Mouse (Mus musculus) layer of hippocampus, postnatal 10 days (tissue): ENCODE results near the gene Cracr2a. TPM values are rescaled to one million over a fixed set of nuclear protein-coding genes. Genes with fewer than 3 reads are reported as not detected.
"Not testable (repeated sequence)": the region's sequence is repeated elsewhere in the genome, so short reads cannot be mapped to it uniquely, and the experiment has no call there.

Experiments
- DNase-seq, 2 experiments: peaks; one replicate each; pipeline ENCODE4 v3.0.0; 2021; ENCODE audit warnings: low spot score in 2 of 2
- long read RNA-seq: library from polyadenylated mRNA; stranded (forward); transcript quantifications from one replicate; pipeline ENCODE4 v2.0.0, GENCODE M21; 2023
- total RNA-seq, 2 experiments: library from RNA; stranded (reverse); gene quantifications; 2 replicates each; pipeline ENCODE4 v1.2.3; 2021

Gene Cracr2a
- 1 to 10 TPM; 1.5 to 2.2 TPM for total RNA-seq
- long read RNA-seq, partial matches to known transcripts, result 0 of 1 reads
- long read RNA-seq, other reads (novel, unspliced or antisense), result 1 of 1 reads

GRCm38 (mm10) chr6:127561231-127562020, at the start of gene Cracr2a:
Gene Cracr2a (plus strand): TSS chr6:127561338.
- peak; percentile 81 to 85 for DNase-seq

DNA sequence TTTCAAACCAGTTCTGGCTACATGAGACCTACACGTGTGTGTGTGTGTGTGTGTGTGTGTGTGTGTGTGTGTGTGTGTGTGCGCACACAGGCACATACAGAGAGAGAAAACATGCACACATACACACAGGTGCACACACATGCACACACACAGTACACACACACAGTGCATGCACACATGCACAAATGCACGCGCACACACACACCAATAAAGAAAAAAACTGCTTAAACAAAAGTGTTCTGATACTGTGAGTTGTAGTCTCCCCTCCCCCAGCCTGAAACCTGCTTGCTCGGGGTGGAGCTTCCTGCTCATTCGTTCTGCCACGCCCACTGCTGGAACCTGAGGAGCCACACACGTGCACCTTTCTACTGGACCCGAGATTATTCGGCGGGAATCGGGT, 47.4 kb upstream of the Cracr2a start:
- DNase-seq, result not testable (repeated sequence)

- no peak for DNase-seq
Observed at GRCm38 (mm10) chr6:127521176-127521575, 40.0 kb upstream of the Cracr2a start.

GRCm38 (mm10) chr6:127522326-127522725, 38.8 kb upstream of the Cracr2a start:
- no peak for DNase-seq

- DNase-seq, result peak; percentile 68 to 75
Observed at GRCm38 (mm10) chr6:127524442-127524841, 36.7 kb upstream of the Cracr2a start.

GRCm38 (mm10) chr6:127528625-127529024, 32.5 kb upstream of the Cracr2a start:
- DNase-seq, result no peak

- DNase-seq, result peak; percentile 63 to 68
Observed at GRCm38 (mm10) chr6:127529451-127529850, 31.7 kb upstream of the Cracr2a start.

DNA sequence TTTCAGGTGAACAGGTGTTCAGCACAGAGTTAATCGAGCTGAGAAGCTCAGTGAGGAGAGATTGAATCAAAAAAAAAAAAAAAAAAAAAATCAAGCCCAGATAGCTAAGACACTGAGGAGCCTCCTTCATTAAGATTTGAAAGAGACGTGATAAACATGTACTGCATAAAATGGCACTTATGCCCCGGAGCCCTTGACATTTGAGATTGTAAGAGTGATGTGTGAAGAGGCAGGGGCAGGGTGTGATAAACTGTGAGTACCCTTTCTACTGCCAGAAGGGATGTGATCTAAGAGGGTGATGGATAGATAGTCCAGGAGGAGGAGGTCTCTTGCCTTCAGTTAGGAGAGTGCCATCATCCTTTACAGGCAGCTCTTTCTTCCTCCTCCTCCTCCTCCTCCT, 30.9 kb upstream of the Cracr2a start:
- DNase-seq, result no peak

GRCm38 (mm10) chr6:127531412-127532205, 29.5 kb upstream of the Cracr2a start:
- no peak for DNase-seq

- no peak for DNase-seq
Observed at GRCm38 (mm10) chr6:127532304-127532703, 28.8 kb upstream of the Cracr2a start.

DNA sequence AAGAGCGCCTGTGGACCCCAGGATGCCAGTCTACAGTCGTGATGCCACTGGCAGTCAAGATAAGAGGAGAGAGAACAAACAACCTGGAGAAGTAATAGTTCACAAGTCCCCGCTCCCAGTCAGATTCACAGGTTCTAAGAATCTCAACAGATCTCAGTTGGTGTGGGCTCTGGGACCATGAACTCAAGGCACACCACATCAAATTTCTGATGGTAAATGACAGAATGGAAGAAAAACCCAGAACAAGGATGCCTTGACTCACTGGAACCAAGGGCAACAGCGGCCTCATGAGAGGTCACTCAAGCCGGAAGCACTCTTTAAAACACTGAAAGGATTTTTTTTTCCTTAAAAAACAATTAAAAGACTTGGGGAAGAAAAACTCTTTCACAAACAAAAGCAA, 27.4 kb upstream of the Cracr2a start:
- DNase-seq, result no peak

- DNase-seq, result no peak
Observed at GRCm38 (mm10) chr6:127537035-127537434, 24.1 kb upstream of the Cracr2a start.

DNA sequence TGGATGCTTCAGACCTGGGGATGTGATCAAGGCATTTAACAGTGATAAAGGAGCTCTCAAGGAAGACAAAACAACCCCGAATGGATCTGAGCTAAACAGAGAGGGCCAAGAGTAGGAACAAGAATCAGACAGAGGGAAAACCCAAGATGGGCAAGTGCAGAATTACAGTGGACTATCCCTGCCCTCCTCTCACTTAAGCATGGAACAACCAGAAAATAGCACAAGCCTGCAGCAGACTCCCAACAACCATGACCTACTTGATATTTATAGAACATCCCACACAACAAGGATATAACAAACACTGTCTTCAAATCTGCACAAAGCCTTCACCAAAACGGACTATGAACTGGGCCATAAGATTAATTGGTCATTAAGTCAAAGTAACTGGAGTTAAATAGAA, 23.0 kb upstream of the Cracr2a start:
- no peak for DNase-seq

DNA sequence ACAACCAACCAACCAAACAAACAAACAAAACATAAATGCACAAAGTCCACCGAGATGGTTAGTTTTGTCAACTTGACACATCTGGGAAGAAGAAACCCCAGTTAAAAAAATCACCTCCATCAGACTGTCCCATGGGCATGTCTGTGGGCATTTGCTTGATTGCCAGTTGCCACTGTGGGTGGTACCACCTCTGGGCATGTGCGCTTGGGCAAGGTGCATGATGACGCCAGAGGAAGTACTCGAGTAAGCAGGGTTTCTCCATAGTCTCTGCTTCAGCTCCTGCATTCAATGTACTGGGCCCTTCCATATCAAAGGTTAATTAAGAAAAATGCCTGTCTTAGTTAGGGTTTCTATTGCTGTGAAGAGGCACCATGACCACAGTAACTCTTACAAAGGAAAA, 21.9 kb upstream of the Cracr2a start:
- DNase-seq, result no peak

DNA sequence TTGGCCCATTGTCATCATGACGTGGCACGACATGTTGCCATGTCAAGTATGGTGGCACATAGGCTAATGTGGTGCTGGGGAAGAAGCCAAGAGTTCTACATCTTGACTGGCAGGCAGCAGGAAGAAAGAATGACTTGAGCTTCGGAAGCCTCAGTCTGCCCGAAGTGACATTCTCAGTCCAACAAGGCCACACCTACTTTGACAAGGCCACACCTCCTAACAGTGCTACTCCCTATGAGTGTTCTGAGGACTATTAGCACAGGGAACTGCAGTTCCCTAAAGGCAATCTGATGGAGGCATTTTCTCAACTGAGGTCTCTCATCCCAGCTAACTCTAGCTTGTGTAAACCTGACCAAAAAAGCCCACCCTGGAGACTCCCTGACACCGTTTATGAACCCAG, 21.5 kb upstream of the Cracr2a start:
- DNase-seq, result no peak

GRCm38 (mm10) chr6:127540517-127540916, 20.6 kb upstream of the Cracr2a start:
- no peak for DNase-seq

- peak; percentile 66 to 72 for DNase-seq
Observed at GRCm38 (mm10) chr6:127541617-127542374, 19.3 kb upstream of the Cracr2a start.

DNA sequence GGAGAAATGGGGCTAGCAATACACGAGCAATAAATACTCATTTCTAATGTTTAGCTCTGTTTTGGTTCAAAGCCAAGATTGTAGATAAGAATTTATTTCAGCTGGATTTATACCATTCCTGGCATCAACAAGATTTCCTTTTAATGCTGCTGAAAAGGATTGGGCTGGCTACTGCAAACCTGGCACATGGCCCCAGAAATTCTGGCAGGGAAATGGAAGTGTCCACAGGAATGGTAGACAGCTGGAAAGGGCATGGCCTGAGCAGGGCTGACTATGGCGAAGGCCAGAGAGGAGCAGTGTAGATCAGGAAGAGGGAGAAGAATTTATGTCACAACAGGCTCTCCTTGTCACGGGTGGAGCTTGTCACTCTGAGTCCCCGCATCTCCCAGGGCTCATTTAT, 14.5 kb upstream of the Cracr2a start:
- peak; percentile 43 to 47 for DNase-seq

DNA sequence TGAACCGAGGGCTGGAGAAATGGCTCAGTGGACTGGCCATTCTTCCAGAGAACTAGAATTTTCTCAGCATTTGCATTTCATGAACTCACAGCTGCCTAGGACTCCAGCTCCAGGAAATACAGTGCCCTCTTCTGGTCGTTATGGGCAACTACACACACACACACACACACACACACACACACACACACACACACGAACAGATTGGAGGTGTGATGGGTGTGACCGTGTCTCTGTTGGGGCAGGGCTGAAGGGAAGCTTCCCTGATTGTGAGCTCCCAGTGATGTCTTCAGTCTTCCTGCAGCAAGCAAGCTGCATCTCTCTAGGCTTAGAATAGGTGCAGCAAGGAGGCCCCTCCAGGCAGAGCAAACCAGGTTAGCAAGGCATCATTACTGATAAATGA, 8.2 kb upstream of the Cracr2a start:
- DNase-seq, result no peak

GRCm38 (mm10) chr6:127555553-127555952, 5.6 kb upstream of the Cracr2a start:
- no peak for DNase-seq

DNA sequence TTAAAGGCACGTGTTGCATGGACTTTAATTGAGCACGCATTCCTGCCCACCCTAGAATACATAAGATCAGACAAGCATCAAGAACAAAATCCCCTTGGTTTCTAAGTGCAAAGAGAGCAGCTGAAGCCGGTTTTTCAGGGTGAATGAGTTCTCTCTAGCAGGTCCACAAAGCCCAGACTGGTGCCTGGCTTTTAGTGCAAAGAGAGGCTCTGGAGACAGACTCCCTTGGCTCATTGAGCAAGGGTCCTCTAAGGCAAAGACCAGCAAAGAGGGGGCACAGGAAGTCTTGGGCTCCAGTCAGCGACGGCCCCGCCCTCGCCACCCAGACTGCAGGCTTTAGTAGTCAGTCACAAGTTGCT, 287 bp upstream of the Cracr2a start:
- DNase-seq, result no peak

DNA sequence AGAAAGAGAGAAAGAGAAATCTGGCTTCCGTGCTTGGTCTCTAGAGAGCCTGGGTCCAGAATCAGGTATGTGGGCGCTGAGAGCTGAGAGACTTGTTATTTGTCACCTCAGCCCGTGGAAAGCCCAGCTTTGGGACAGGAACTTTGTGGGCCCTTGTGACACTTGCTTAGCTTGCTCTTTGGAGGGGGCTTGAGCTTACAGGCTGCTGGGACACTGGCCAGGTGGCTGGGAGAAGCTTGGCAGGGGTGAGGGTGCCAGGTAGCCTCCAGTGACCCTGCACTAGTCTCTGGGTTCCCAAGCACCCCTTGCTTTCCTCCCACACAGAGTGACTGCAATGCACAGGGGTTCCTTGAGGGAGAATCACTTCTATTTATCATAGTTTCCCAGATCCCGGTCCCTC, 2.4 kb downstream of the Cracr2a start:
- no peak for DNase-seq
